Mouse (Mus musculus) erythroblast, embryonic 14.5 days (primary cell): ENCODE measurements around the gene Mindy1.
"Not testable (repeated sequence)": the region's sequence is repeated elsewhere in the genome, so short reads cannot be mapped to it uniquely, and the experiment has no call there.

Experiments
- GATA1 ChIP-seq: IDR thresholded peaks from 2 replicates; pipeline ENCODE4 v1.6.1; 2012; ENCODE audit warnings: low read length, inconsistent platforms, mixed read lengths
- TAL1 ChIP-seq: IDR thresholded peaks from 3 replicates; pipeline ENCODE4 v1.6.1; 2012; ENCODE audit warnings: low read length, inconsistent platforms, mixed read lengths

DNA sequence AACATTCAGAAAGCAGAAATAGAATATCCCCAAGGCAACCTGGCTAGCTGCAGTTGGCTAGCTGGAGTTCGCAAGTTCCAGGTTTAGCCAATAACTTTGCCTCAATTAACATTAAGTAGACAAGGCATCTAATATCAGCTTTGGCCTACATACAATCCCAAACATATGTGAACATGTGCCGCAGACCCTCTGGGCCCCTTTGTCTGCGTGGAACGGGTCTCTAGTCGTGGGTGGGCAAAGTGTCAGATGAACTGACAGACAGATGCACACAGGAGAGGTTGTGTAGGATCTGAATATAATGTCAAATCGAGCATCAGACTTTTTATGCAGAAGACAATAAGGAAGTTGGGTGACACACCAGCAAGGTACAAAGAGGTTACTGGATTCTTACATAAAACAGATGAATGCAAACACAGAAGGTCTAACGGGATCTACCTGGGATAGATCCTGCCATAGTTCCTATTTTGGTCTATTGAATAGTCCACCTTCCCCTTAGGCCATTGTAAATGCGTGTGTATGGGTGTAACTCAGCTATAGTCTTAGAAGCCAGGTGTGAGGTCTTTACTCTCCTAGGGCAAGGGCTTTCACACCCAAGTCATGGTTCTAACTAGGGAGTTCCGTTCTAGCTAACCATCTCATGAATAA lies 62.3 kb downstream of the Mindy1 start:
- not testable (repeated sequence) for TF ChIP-seq GATA1, TAL1
